Mouse (Mus musculus): Measurements from ENCODE around the gene Dst.

The Dst gene

DNA sequence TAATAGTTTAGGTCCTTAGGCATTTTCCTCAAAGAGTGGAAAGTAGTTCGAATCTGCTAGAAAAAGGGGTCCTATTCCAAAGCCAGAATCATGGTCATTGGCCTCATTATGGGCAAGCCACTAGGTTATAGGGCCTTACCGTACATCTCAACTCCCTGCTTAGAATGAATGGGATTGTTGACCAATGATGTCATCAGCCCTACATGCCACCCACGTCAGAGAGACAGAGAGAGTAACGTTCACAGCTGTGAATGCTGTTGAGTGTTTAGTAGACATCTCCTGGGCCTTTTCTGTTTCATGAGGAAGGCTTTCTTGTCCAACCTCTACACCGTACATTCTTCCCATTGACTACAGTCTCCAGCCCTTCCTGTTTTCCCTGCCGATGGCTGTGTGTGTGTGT lies 276.2 kb downstream of the Dst start:
- no peak for DNase-seq

DNA sequence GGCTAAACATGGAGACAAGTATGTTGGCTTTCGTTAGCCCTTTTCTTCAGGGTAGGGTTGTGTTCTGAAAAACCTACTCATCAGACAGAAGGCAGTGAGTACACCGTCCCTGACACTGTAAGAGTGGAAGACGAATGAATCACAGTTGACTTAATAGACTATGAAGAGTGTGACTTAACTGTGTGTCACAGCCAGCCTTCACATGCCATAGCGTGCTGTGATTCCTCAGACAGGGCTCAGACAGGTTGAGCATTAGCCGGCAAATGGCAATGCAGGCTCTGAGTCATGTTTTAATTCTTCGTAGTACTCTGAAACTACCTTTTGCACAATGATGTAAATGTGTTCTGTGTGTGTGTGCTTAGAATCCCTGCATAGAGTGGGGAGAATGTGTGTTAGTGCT lies 278.0 kb downstream of the Dst start:
- DNase-seq, result no peak

DNA sequence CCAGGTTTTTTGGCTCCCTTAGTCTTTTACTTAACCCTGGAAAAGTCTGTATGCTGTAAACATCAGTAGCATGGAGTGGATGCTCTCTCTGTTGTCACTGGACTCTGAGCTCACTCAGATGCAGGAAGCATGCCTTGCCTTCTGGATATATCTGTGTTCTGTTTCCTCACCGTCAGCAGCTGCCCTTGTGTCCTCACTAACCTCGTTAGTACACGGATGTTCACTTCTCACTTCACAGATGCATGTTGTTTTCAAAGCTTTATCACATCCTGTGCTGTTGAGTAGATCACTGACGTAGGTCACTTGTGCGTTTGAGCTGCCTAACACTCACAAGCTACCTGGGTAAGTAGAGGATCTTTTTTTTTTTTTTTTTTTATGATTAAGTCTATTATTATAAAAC lies 279.5 kb downstream of the Dst start:
- DNase-seq, result no peak

DNA sequence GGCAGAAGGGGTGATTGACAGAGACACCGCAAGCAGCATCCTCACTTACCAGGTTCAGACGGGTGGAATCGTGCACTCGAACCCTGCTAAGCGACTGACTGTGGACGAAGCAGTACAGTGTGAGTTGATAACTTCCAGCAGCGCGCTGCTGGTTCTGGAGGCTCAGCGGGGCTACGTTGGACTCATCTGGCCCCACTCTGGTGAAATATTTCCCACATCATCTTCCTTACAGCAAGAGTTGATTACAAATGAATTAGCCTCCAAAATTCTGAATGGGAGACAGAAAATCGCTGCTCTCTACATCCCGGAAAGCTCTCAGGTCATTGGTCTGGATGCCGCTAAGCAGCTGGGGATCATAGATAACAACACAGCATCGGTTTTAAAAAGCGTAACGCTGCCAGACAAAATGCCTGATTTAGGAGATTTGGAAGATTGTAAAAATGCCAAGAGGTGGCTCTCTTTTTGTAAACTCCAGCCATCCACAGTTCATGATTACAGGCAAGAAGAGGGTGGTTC lies 280.8 kb downstream of the Dst start:
- DNase-seq, result no peak

DNA sequence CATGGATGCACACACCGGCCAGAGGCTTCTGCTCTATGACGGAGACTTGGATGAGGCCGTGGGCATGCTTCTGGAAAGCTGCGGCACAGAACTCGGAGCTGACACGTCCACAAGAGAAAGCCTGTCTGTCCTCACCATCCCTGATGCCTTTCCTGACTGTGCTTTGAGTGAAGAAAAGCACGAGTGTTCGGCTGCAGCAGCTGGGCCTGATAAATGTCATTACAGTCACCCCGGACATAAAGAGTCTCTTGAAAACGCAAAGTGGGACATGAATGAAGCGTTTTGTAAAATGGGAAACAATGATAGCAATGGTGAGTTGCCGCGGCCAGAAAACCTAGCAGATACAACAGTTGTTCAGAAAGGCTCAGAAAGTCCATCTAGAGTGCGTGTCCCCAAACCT lies 281.3 kb downstream of the Dst start:
- no peak for DNase-seq

DNA sequence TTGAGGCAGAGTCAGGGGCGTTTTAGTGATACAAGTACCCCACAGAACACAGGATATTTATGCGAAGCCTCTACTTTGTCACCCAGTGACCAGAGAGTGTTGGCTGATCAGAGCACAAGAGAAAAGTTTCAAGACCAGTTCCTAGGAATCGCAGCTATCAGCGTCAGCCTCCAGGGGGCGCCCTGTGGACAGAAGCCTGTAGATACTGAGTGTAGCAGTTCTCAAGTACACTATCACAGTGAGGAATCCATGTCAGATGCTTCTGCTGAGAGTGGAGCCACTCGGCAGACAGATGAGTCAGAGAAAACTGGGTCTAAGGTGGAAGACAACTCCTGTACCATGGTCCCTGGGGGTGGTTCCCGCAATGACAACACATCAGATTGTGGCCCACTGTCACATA lies 281.9 kb downstream of the Dst start:
- DNase-seq, result peak; percentile 50 to 55

DNA sequence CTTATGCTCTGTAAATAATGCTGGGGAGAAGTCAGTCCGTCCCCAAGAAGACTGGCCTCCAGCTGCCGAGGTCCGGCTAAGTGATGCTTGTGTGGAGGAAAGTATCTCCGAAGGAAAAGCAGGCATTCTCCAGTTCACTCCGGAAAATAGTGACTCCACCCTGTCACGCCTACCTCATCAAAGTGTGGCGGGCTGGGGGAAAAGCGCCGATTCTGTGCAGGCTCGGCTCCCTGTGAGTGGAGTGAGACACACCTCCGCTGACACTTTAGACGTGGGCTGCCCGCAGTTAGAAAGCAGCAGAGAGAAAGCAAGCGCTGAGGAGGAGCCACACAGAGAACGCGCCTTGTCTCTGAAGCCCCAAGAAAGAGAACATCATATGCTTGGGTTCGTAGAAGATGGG lies 284.1 kb downstream of the Dst start:
- DNase-seq, result no peak

DNA sequence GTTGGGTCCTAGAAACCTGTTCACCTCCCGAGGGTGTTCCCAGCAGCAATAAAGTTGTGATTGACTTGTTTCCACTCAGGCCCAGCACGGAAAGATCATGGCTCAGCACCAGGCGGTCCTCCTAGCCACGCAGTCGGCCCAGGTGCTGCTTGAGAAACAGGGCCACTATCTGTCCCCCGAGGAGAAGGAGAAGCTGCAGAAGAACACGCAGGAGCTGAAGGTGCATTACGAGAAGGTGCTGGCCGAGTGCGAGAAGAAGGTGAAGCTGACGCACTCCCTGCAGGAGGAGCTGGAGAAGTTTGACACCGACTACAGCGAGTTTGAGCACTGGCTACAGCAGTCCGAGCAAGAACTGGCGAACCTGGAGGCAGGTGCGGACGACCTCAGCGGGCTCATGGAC lies 292.8 kb downstream of the Dst start:
- no peak for DNase-seq

DNA sequence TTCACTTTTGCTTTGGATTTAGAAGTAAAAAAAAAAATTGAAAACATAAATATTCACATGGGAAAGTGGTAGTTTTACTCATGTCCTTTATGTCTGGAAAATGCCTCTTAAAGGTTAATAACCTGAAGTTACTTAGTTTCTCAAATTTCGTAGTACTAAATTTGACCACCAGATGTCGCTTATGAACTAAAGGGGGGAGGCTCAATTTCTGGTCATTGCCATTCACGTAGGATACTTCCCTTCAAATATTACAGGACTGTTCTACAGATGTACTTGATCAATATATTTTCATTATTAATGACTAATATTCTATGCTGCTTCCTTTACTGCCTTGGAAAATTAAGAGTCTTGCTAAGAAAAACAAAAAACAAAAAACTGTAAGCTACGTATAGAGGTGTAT lies 293.5 kb downstream of the Dst start:
- DNase-seq, result no peak

DNA sequence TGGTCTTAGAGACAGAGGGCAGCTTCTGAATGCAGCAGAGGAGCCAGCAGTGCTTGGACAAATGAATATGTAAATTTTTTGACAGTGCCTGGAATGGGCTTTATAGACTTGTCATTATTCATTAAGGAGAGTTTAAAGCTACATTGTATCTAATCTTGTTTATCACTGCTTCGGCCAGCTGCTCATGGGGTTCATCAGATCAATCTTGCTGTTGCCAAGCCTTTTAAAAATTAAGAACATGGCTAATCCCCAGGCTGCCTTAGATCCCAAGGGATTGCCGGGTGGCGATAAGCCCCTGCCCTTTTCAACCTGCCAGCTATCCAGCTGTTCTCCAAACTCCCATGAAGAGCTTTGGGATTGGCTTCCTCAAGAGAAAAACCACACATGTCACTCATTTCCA lies 303.7 kb downstream of the Dst start:
- DNase-seq, result no peak

DNA sequence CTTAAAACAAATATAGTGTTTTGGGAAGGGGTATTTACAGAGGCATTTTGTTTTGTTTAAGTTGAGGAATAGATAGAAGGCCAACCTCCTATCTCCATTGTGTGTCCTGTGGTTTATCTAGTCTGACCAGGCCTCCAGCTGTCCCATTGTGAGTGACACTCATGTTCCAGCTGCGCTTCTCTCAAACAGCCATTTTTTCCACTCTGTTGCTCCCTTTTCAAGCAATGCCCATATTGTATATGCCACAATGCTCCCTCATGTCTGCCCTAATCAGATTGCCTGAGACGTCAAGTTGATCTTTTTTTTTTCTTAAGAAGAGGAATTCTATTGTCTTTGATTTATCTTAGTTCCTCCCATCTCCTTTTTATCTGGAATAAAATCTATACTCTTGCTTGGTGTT lies 308.4 kb downstream of the Dst start:
- no peak for DNase-seq

DNA sequence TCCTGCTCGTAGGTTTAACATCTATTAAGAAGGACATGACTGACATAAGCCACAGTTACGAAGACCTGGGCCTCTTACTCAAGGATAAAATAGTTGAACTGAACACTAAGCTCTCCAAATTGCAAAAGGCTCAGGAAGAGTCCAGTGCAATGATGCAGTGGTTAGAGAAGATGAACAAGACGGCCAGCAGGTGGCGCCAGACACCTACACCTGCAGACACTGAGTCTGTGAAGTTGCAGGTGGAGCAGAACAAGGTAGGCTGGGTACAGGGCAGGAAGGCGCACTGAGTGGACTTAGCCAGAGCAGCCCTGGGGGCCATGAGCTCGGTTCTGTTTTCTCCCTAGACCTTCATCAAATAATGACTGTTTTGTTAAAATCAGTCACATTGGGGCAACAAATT lies 310.3 kb downstream of the Dst start:
- DNase-seq, result peak; percentile 86

DNA sequence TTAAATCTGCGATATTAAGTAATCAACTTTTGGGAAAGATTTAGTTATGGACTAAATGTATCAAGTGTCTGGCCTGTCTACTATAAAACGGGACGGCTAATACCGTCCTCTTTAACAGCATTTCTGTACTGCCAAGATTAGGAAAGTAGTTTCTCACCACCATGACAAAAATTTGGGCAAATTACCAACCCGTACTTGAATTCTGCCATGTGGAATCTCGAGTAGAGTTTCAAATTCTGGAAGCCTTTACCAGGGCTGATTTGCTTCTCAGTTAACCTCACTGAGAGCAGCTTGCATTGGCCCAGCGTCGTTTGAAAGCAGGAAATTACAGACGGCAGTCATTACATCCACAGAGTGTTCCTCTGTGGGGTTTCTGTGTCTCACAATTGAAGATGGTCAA lies 310.8 kb downstream of the Dst start:
- DNase-seq, result no peak

DNA sequence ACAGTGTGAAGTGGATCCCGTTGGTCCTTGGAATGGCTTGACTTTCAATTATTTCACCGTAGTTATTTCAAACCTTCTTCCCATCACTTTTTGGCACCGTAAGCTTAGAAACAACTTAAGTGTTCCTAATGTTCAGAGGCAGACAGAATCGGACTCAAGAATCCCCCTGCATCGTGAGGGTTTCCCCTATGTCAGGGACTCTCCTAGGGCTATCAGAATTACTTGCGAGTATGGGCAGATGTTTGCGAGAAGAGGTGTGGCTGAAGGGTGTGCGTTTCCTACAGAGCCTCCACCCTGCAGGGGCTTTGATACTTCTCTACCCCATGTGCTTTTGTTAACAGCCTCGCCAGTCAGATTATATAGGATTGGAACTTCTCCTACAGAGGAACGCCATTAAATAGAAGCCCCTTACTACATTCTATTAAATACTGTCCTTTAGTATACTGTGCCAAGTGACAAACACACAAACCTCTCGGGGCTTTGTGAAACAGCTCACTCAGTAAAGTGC lies 312.1 kb downstream of the Dst start:
- no peak for DNase-seq

DNA sequence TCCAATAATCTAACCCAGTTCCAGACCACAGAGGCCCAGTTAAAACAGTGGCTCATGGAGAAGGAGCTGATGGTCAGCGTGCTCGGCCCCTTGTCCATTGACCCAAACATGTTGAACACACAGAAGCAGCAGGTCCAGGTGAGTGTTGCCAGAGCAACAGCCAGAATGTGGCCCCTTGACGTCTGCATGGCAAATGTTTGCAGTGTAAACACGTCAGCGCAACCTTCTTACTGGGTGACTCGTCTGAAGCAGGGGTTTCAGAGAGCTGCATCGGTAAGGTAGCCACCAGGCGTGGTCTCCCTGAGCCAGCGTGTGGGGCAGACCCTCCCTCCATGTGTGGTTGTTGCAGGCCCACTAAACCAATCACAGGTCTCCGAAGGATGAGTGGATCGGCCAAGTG lies 315.8 kb downstream of the Dst start:
- DNase-seq, result no peak

DNA sequence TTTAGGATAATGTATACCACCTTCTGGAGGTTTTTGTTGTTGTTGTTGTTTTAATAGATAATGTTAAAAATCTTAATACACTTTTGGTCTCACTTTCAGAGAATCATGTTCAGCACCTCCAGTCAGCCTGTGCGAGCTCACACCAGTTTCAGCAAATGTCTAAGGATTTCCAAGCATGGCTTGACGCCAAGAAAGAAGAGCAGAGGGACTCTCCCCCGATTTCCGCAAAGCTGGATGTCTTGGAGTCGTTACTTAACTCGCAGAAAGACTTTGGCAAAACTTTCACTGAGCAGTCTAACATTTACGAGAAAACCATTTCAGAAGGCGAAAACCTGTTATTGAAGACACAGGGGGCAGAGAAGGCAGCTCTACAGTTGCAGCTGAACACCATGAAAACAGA lies 319.7 kb downstream of the Dst start:
- no peak for DNase-seq

DNA sequence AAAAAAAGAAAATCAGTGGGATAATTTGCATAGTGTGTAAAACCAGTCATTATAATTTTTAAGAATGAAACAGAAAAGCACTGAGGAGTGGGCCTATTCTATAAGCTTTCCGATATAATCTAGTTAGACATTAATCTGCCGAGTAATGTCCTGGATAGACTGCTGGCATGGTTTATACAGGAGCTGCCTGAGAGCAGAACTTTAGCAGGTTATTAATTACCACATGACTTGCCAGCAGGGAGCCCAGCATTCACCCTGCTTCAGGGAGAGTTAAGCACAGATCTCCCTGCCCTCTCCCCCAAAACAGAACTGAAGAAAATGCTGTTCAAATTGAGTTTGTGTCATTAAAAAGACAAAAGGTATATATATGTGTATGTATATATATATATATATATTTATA lies 323.0 kb downstream of the Dst start:
- no peak for DNase-seq

DNA sequence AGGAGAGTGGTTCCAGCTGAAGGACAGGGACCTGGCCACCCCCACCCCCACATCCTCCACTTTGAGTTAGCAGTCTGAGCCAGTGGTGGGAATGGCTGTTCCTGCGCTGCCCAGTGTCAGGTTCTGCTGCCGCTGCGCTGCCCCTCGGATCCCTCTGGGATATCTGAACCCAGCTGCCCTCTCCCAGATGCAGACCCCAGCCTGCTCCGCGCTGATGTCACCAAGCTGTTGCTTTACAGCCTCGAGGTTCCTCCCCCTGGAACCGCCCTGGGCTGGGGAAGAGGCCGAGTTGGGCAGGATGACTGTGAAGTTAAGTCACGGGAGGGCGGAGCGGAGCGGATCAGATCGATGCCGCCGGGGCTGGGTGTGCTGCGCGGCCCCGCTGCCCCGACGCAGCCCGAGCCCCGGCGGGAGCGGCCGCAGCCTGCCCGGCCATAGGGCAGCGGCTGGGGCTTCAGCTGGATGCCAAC lies 328.3 kb downstream of the Dst start:
- peak; percentile 9 to 17 for DNase-seq

DNA sequence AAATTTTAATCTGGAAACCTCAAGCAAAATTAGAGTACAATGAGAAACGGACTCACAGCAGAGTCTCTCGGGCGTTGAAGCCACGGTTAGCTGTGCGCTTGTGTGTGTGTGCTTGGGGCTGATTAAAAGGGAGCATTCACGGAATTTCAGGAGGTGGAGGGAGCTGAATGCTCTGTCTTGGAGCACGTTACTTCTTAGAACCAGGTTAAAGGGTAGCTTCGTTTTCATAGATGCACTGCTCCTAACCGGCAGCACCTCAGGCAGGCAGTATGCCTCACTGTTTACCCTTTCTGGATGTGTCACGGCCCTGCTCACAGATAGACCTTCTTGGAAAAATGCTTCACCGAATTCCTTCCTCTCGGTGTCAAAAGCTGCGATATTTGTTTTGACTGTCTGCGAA lies 329.2 kb downstream of the Dst start:
- DNase-seq, result no peak

DNA sequence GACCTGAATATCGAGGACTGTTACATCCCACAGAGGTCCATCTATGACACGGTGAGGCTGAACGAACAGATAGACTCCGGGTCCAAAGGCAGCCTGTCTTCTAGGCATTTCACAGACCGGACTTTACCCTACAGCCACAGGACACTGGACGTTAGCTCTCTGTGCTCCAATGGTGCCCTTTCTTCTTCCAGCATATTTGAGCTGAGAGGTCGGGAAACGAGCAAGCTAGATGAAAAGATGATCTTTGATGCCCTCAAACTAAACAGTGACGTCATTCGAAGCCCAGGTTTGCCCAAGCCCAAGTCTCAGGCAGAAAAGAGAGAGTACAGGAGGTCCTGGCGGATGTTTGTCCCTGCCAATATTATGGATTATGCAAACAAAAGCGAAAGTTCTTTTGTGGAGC lies 329.7 kb downstream of the Dst start:
- DNase-seq, result no peak

DNA sequence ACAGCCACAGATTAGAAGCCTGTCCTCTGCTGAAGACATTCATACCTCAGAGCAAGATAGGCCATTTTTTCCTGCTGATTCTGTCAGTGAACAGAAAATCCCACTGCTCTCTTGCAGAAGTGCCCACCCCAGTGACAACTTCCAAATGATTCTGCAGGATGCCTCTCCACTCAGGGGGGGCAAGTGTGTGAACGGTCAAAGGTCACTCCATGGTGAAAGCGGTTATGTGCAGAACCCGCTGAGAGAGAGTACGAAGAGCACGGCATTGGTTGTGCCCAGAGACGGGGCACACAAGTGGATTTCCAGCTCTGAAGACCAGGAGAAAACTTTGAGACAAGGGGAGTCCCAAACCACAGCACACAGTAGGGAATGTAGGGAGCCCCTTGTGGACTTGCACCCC lies 330.2 kb downstream of the Dst start:
- no peak for DNase-seq

DNA sequence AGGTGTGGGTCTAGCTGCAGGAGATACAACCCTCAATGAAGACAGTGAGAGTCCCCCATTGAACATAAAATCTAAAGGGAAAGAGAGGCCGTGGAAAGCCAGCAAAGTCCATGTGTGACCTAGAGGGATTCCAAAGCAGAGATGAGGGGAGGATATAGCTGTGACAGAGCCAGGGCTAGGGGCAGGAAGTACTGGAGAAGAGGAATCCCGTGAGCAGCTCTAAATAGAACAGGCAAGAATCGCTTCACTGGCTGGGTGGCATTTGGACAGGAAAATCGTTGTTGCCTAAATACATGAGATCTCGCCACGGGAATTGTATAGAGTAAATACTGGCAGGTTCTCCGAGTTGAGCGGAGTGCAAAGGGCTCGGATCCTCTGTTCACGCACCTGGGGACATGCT lies 336.7 kb downstream of the Dst start:
- no peak for DNase-seq

DNA sequence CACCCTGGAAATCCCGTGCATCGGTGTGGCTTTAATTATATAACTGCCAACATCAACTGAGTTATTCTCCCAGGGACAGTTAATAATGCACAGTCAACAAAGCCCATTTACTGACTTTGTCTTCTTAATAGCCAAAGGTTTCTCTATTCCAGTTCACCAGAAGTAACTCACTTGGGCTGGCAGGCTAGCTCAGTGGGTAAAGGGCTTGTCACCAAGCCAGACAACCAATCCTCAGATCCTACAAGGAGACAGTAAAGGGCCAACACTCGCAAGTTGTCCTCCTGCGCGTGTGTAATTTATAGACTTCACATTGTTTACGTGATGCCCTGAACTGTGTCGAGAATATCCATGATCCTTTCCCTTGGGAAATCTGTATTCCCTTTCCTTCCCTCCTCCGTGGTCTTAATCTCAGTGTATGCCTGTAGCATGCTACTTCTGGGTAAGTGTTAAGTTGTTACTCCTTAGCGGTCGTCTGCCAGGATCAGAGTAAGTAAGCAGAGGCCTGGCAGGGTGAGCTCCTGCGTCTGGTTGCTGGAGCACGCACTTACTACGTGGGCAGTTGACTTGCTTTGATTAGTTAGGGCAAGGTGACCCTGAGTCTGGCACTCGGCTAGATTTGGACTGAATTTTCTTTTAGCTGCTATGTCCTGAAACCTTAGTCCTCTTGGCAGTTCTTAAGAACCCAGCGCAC lies 338.1 kb downstream of the Dst start:
- no peak for DNase-seq

DNA sequence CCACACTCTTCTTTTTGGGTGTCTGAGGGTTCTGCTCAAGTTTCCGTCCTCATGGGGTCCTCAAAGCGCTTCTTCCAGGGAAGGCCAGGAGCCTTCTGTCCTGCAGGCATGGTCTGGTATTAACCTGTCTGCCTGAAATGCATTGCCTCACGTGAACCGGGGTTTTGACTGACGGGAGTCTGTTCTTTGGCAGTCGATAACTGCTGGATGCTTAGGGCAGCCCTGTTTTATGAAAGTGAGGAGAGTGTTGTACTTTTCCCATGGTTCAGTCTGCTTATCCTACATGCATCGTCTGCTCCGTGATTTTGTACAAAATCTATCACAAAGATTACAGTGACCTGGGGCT lies 338.6 kb downstream of the Dst start:
- DNase-seq, result no peak

DNA sequence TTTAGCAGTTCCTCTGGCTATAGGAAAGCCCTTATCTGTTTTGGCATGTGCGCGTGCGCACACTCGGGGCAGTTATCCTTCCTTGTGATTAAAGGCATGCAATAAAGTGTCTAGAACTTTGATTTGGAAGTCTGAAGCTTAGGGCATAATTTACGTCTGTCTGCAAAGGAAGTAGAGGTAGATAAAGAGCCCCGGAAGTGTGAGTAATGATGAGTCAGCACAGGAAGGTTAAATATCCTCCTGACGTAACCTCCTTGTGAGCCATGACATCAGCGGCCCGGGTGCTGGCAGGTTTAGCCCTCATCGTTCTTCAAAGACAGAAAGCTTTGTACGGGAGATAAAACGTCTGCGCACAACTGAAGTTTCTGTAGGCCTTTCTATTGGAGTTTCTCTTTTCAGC lies 343.1 kb downstream of the Dst start:
- DNase-seq, result no peak

Data from B cell, adult 2 months (primary cell).